Mouse (Mus musculus) E14TG2a.4 (cell line): ENCODE data around the gene Col25a1.

Experiments used
- CTCF ChIP-seq: conservative IDR thresholded peaks from 2 replicates; pipeline ENCODE4 v1.5.1; 2014; ENCODE audit warnings: low read length
- NANOG ChIP-seq: IDR thresholded peaks from 2 replicates; pipeline ENCODE4 v1.6.1; 2014; ENCODE audit warnings: borderline replicate concordance, low read length, mixed read lengths
- POU5F1 ChIP-seq: IDR thresholded peaks from 2 replicates; pipeline ENCODE4 v1.6.1; 2014; ENCODE audit warnings: low read length, borderline replicate concordance

DNA sequence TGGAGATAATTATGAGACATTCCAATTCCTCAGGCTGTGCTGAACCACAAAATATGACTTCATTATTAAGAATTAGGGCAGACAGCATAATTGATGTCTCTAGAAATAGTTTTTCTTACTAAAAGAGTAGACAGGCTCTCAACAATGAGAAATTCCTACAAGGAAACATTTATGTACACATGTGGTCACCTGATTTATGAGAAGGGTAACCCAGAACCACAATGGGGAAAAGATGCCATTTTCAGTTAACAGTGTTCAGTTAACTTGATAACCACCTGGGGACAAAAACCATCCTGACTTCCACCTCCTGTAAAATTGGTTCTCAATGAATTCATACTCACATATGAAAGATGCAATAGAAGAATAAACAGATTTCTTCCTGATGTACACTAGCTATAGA is 305.7 kb downstream of the Col25a1 start:
- no peak for TF ChIP-seq CTCF
- no peak for TF ChIP-seq POU5F1
- TF ChIP-seq NANOG = no peak
